Mouse (Mus musculus) gastrocnemius, adult 18-20 months (tissue): ENCODE data around the gene Dpp8. TPM values are rescaled to one million over a fixed set of nuclear protein-coding genes. Genes with fewer than 3 reads are reported as not detected.
"Not testable (repeated sequence)": the region's sequence is repeated elsewhere in the genome, so short reads cannot be mapped to it uniquely, and the experiment has no call there.

ENCODE experiments used
- DNase-seq: peaks from one replicate; pipeline ENCODE4 v3.0.0; 2021; ENCODE audit warnings: low spot score
- long read RNA-seq, 2 experiments: library from polyadenylated mRNA; stranded (forward); transcript quantifications; one replicate each; pipeline ENCODE4 v2.0.0; 2021
- total RNA-seq, 2 experiments: library from RNA; stranded (reverse); gene quantifications; 2 replicates each; pipeline ENCODE4 v1.2.3; 2021

Gene Dpp8
- 100 to 1,000 TPM in 1 of 2 experiments, 10 to 100 TPM in 1; 94.2 to 106 TPM for total RNA-seq
- long read RNA-seq, experiment 1, full-length matches to known transcripts: 48 of 105 reads
- long read RNA-seq, experiment 1, partial matches to known transcripts: 31 of 105 reads
- long read RNA-seq, experiment 1, other reads (novel, unspliced or antisense): 26 of 105 reads
- long read RNA-seq, experiment 2, full-length matches to known transcripts: 23 of 95 reads
- long read RNA-seq, experiment 2, partial matches to known transcripts: 58 of 95 reads
- long read RNA-seq, experiment 2, other reads (novel, unspliced or antisense): 14 of 95 reads

DNA sequence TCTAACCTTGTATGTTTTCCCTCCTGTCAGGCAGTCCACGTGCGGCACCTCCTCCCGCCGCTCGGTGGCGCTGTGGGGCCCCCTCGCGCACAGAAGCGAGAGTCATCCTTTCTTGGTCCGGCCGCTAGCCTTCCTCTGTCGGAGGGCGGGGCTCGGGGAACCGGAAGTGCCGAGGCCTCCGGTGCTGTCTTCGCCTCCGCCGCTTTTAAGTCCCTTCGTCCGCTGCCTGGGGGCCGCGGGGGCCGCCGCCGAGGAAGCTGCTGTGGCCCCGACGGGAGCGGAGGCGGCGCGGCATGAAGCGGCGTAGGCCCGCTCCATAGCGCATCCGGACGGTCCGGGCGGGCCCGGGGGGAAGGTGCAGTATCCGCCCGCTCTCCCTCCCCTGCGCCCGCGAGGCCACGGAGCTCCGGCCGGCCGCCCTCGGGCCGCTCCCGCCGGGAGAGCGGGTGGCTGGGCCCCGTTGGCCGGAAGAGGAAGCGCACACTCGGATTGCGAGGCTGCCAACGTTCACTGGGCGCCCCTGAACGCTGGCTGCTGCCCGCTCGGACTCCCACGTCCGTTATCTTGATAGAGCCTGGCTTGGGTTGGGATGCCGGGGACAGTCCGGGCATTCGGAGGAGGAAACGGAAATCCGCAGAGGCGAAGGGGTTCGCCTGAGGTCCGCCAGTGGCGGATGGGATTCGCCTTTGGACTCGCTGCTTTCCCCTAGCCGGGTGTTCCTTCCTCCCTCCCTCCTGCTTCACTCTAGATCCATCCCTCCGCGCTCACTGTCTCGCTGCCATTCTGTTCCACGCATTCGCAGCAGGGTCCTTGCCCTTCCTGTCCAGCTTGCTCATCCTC lies at the start of gene Dpp8:
Gene Dpp8 (plus strand): TSS at position 146 of the 840 bp plus-strand sequence.
- peak; percentile 92 for DNase-seq

DNA sequence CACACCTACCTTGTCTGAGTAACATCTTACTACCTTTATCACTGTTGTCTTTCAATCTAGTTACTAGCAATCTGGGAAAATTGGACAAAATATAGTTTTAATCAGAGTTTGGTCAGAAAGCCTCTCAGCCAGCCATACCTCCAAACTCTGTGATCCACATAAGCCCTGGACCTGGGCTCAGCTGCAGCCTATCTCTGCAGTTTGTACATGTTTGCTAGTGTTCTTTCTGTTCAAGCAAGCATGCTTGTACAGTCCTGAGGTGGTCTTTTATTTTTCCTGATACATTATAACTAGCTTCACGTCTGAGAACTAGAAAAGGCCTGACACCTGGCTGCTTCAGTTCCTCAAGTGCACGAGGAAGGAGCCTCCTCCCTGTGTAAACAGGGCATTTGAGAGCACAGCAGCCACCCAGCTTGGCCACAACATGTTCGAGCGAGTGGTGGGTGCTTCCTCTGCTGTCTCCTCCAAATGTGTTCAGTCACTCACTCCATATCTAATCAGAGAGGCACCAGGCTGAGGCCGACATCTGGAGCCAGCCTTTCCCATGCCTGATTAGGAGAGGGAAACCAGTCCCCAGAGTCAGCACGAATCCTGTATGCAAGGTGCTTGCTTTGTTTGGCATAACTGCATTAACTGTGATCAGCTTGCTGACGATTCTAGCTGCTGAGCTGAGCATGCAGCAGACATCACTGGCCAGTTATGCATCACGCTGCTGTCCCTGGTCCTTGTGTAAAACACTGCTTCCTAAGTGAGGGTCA lies 47.0 kb upstream of the Dpp8 start:
- DNase-seq: no peak

DNA sequence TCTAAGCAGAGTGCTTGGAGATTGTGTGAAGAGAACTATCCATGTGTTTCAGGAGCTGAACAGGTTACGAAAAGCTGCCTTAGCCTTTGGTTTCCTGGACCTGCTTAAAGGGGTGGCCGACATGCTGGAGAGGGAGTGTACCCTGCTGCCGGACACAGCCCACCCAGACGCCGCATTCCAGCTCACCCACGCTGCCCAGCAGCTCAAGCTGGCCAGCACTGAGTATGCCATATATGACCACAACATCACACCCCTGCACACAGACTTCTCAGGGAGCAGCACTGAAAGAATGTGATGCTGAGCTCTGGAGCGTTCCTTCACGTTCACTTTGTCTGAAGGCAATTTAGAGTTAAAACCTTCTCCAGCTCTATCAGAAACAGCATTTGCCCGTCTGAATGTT lies 46.4 kb upstream of the Dpp8 start:
- no peak for DNase-seq

DNA sequence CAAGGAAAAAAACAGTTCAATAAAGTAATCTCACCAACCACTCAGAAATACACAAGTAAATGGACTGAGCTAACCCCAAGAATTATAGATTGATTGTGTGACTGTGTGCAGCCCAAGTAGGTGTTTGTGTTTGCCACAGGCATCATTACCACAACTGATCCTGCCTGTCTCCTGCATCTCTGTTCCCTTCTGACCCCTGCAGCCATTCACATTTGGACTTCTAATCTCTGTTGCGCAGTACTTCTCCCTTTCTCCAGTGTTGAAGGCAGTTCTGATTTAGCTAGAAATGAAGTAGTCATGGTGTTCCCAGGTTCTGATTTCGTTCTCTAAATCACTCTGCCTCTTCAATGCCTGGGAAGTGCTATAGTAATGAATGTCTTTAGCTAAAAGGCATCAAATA lies 44.6 kb upstream of the Dpp8 start:
- no peak for DNase-seq

GRCm38 (mm10) chr9:64988443-64988842 lies 43.8 kb upstream of the Dpp8 start:
- DNase-seq: no peak

GRCm38 (mm10) chr9:64990291-64990690 lies 41.9 kb upstream of the Dpp8 start:
- DNase-seq: no peak

DNA sequence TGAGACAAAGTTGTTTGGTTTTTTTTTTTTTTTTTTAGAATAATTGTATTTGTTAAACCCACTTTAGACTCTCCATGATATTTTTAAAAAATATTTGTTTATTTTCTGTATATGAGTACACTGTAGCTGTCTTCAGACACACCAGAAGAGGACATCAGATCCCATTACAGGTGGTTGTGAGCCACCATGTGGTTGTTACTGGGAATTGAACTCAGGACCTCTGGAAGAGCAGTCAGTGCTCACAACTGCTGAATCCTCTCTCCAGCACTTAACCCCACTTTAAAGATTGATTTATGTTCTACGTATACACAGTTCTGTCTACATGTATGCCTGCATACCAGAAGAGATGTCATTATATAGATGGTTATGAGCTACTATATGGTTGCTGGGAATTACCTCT lies 36.8 kb upstream of the Dpp8 start:
- not testable (repeated sequence) for DNase-seq

DNA sequence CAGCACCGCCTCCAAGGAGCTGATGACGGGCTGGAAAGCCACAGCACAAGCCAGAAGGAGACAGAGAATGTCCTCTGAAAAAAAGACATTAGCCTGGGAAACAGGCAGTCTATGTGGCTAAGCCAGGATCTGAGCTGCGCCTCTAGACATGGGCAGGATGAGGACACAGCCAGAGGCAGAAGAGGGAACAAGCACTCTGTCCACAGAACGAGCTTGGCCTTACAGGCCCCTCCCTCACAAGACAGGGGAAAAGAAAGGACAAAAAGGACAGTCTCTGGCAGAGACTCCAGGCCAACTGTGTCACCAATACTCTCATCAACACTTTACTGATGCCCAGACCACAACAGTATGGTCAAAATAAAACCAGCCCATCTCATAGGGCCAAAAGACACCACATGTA lies 30.7 kb upstream of the Dpp8 start:
- DNase-seq: no peak

DNA sequence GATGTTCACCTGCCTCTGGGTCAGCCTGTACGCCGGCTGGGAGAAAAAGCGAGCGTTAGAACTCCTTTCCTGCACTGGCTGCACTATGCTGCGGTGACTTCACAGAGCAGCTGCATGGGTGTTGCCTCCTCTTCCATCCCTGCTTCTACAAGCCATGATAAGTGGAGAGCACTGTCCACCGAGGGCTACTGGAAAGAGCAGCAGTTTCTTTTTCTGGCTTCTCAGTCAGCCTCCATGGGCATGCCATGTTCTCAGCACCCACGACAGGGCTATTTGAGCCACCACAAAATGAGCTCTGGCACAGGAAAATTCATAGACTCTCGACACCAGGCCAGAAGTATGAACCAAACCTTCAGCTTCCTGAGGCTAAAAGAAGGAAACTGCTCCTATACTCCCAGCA lies 26.5 kb upstream of the Dpp8 start:
- DNase-seq: peak; percentile 41

GRCm38 (mm10) chr9:65010632-65011031 lies 21.6 kb upstream of the Dpp8 start:
- DNase-seq: no peak

DNA sequence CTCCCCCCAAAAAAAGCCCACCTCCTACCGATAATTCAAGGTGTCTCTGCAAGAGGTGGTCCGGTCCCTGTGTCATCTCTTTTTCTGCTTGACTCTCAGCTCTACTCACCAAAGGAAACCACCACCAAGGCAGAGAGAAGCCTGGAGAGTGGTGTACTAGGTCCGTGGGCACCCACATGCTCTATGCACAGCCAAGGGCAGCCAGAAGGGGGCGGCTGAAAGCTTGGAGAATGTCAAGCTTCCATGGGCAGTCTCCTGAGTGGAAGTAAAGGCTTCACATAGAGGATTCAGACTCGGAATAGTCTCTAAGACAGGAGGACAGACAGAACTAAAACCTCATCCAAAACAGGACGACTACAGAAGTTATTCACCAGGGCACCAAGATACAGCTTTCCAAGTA lies 20.9 kb upstream of the Dpp8 start:
- peak; percentile 44 for DNase-seq

DNA sequence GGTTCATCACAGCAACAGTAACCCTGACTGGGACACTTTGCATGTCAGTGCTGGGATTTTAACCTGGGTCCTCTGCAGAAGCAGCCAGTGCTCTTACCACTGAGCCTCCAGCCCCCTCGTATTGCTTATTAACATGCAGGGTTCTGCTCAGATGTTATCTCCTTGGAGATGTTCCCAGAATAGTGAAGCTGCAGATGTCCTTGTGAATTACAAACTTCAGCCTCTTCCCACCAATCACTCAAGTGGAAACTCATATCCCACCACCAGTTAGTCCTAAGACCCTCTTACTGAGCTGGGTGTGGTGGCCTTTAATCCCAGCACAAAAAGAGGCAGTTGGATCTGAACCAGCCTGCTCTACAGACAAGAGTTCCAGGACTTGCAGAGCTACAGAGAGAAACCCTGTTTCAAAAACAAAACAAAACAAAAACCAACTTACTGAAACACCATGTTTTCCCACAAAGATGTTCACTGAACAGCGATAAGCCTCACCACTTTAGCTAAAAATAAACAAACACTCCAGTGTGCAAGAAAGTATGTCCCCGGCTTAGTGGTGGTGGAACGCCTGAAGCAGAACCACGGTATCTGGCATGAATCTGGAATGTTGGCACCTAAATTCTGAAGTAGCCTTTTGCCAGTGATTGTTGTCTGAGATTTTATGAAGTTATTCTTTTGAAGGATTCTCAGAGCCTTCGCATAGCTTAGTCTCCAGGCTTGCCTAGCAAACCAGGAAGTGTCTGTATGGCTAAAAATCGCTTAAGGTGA lies 16.6 kb upstream of the Dpp8 start:
- no peak for DNase-seq

- no peak for DNase-seq
These were observed 15.8 kb upstream of the Dpp8 start for GRCm38 (mm10) chr9:65016241-65016977.

GRCm38 (mm10) chr9:65016978-65017827 lies 15.0 kb upstream of the Dpp8 start:
- no peak for DNase-seq

DNA sequence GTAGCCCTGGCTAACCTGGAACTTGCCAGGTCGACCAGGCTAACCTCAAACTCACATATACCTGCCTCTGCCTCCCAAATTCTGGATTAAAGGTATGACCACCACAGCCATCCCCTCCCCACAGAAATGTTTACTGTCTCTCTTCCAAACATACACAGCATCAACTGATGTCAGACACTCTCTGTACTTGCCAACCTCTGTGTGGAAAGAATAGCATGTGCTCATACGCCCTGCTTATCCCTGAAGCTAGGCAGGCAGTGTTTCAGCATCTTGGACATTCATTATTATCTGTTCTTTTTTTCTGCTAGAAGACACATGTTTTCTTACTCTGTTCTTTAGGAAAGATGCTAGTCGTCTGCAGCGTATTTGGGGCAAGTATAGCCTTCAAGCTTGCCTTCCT lies 14.3 kb upstream of the Dpp8 start:
- no peak for DNase-seq

DNA sequence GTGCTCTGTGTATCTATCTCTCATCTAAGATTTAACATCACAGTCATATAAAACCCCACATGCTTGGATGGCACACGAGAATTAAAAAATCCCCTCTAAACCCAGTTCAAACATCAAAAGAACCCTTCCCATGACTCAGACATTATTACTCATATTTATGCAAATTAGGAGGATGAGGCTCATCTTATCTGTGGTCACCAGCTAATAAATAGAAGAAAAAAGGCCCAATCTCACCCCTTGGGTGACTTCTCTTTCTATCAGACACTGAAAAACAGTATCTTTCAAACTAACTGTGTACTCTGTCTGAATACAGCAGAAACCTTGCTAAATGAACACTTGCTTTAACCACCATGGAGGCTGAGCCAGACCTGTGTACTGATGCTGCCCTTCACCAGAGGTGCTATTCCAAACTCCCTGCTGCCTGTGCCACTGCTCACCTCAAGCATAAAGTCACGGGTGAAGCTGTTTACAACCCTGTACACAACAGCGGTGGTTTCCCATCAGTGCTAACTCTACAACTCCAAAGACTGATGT lies 13.6 kb upstream of the Dpp8 start:
- no peak for DNase-seq

GRCm38 (mm10) chr9:65019146-65019545 lies 13.1 kb upstream of the Dpp8 start:
- no peak for DNase-seq

DNA sequence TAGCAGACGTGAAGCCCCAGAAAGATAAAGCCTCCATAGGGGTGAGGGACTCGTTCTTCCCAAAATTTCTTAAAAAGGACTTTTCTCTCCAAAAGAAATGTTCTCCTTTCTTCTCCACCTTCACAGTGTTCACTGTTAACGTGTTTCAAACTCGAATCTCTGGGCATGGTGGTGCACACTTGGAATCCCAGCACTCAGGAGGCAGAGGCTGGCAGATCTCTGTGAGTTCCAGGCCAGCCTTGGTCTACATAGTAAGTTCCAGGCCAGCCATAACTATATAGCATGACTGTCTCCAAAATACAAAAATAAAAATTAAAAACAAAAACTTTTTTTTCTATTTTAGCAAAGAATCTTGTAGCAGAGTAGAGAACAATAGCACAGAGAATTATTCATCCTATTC lies 12.1 kb upstream of the Dpp8 start:
- no peak for DNase-seq
